Mouse (Mus musculus) central nervous system, embryonic 14 days (tissue): ENCODE results near the gene Klk1b3. TPM values are rescaled to one million over a fixed set of nuclear protein-coding genes. Genes with fewer than 3 reads are reported as not detected.

Experiments used
- polyA plus RNA-seq: library from polyadenylated mRNA; depleted of rRNA; stranded (reverse); fragments of >200 nt; gene quantifications from 2 replicates; pipeline ENCODE4 v1.2.3, GENCODE M21; 2012; rRNA removed

The Klk1b3 gene
- polyA plus RNA-seq: not detected in 2 replicates

GRCm38 (mm10) chr7:44197891-44198290, at the start of gene Klk1b3:
TSS of gene Klk1b3 (plus strand) at chr7:44198191.

GRCm38 (mm10) chr7:44187936-44188335, 10.1 kb upstream of the Klk1b3 start, which contains the start of gene Klk1b24:
TSS of gene Klk1b24 (plus strand) at chr7:44188236.

GRCm38 (mm10) chr7:44207135-44207534, 9.1 kb downstream of the Klk1b3 start, which contains the start of gene Klk1b4:
TSS of gene Klk1b4 (plus strand) at chr7:44207435.

GRCm38 (mm10) chr7:44215645-44216044, 17.7 kb downstream of the Klk1b3 start, which contains the start of gene Klk1b5:
TSS of gene Klk1b5 (plus strand) at chr7:44215945.

GRCm38 (mm10) chr7:44225076-44225475, 27.1 kb downstream of the Klk1b3 start, which contains the start of gene Klk1:
TSS of gene Klk1 (plus strand) at chr7:44225360.

DNA sequence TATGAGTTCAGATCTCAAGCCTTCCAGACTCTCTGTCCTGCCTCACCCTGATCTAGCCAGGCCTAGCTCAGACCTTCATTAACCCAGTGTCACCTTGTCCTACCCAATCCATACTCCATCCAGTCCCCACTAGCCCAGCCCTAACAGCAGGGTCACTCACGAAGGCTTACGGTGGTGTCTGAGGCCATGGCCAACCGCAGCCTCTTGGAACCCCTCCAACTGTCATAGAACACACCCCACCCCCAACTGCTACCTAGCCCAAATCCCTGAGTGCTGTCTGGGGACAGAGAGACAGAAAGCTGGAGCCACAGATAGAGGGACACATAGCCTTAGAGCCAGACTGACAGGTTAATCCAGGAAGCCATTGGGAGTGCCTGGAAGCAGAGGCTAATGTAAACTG, 37.9 kb downstream of the Klk1b3 start, which contains the start of gene Gm36864:
Gene Gm36864 (plus strand): TSS at position 269 of the 400 bp plus-strand sequence.

GRCm38 (mm10) chr7:44246055-44246983, 48.3 kb downstream of the Klk1b3 start, which contains the start of the genes 1700028J19Rik and 2410002F23Rik:
TSS of gene 1700028J19Rik (minus strand) at chr7:44246695.
TSS of gene 2410002F23Rik (plus strand) at chr7:44246722.

Other genes starting within 250 kb of the Klk1b3 start
- gene Klk1b8, start 247.5 kb upstream of the Klk1b3 start, polyA plus RNA-seq: not detected in 2 replicates
- gene Klk1b1, start 231.4 kb upstream of the Klk1b3 start, polyA plus RNA-seq: not detected in 2 replicates
- not detected in 2 replicates for gene Klk1b9, start 222.1 kb upstream of the Klk1b3 start, polyA plus RNA-seq
- not detected in 2 replicates for gene Klk1b11, start 202.3 kb upstream of the Klk1b3 start, polyA plus RNA-seq
- 0.06 TPM in 1 of 2 replicates, not detected in the other for gene Klk1b26, start 186.0 kb upstream of the Klk1b3 start, polyA plus RNA-seq
- not detected in 2 replicates for gene Klk1b27, start 145.9 kb upstream of the Klk1b3 start, polyA plus RNA-seq
- not detected in 2 replicates for gene Klk1b21, start 95.9 kb upstream of the Klk1b3 start, polyA plus RNA-seq
- not detected in 2 replicates for gene Klk1b22, start 85.5 kb upstream of the Klk1b3 start, polyA plus RNA-seq
- not detected in 2 replicates for gene Klk1b16, start 61.4 kb upstream of the Klk1b3 start, polyA plus RNA-seq
- gene Klk1b24, start 10.0 kb upstream of the Klk1b3 start, polyA plus RNA-seq: 0.09 TPM in 1 of 2 replicates, not detected in the other
- gene Klk1b4, start 9.2 kb downstream of the Klk1b3 start, polyA plus RNA-seq: not detected in 2 replicates
- gene Klk1b5, start 17.8 kb downstream of the Klk1b3 start, polyA plus RNA-seq: not detected in 2 replicates
- gene Klk1, start 27.2 kb downstream of the Klk1b3 start, polyA plus RNA-seq: not detected in 2 replicates
- not detected in 2 replicates for gene Gm36864, start 38.0 kb downstream of the Klk1b3 start, polyA plus RNA-seq
- gene 1700028J19Rik, start 48.5 kb downstream of the Klk1b3 start, polyA plus RNA-seq: 1.4 and 1.6 TPM in 2 replicates
- gene 2410002F23Rik, start 48.5 kb downstream of the Klk1b3 start, polyA plus RNA-seq: 290 and 299 TPM in 2 replicates
- gene Acp4, start 59.2 kb downstream of the Klk1b3 start, polyA plus RNA-seq: 0.05 TPM in 1 of 2 replicates, not detected in the other
- gene Gm15517, start 63.3 kb downstream of the Klk1b3 start, polyA plus RNA-seq: 0.51 TPM in 1 of 2 replicates, not detected in the other
- 4.6 and 6.3 TPM in 2 replicates for gene Clec11a, start 108.7 kb downstream of the Klk1b3 start, polyA plus RNA-seq
- gene Shank1, start 112.1 kb downstream of the Klk1b3 start, polyA plus RNA-seq: 23.6 and 34.2 TPM in 2 replicates
- gene Syt3, start 185.9 kb downstream of the Klk1b3 start, polyA plus RNA-seq: 26.1 and 27.0 TPM in 2 replicates
- gene 1700008O03Rik, start 187.6 kb downstream of the Klk1b3 start, polyA plus RNA-seq: 3.3 and 4.9 TPM in 2 replicates
- gene Lrrc4b, start 230.8 kb downstream of the Klk1b3 start, polyA plus RNA-seq: 193 and 226 TPM in 2 replicates